Mouse (Mus musculus) brain, embryonic 18.5 days (tissue): ENCODE results near the gene Sigirr.

ENCODE experiments used
- DNase-seq: peaks from one replicate; pipeline ENCODE4 v3.0.0-alpha.2; 2012; ENCODE audit warnings: low read depth, low spot score

Sigirr gene

GRCm38 (mm10) chr7:141099911-141100691 lies at the start of gene Sigirr:
Gene Sigirr (minus strand): TSS chr7:141100572.
- peak; percentile 6 for DNase-seq

- no peak for DNase-seq
Observed at GRCm38 (mm10) chr7:141148639-141149038, 48.3 kb upstream of the Sigirr start.

GRCm38 (mm10) chr7:141147044-141147443 lies 46.7 kb upstream of the Sigirr start:
- DNase-seq = no peak

GRCm38 (mm10) chr7:141146043-141146595 lies 45.7 kb upstream of the Sigirr start:
- no peak for DNase-seq

- no peak for DNase-seq
Observed at GRCm38 (mm10) chr7:141145403-141145802, 45.0 kb upstream of the Sigirr start.

- DNase-seq = no peak
Observed at GRCm38 (mm10) chr7:141144650-141145049, 44.3 kb upstream of the Sigirr start.

DNA sequence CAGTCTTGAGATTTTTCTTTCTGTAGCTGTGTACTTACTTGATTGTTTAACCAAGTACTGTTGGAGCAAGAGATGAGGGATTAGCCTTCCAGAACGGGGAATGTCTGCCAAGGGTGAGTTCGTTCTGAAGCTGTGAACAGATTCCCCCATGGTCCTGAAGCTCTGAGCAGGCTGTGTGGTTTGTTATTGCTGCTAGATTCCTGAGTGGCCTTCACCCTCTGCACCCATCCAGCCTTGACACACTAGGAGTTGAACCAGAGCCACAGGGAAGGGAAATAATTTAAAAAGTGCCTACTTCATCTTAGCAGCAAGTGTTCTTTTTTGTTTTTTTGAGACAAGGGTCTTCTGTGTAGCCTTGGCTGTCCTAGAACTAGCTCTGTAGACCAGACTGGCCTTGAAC lies 43.5 kb upstream of the Sigirr start:
- no peak for DNase-seq

DNA sequence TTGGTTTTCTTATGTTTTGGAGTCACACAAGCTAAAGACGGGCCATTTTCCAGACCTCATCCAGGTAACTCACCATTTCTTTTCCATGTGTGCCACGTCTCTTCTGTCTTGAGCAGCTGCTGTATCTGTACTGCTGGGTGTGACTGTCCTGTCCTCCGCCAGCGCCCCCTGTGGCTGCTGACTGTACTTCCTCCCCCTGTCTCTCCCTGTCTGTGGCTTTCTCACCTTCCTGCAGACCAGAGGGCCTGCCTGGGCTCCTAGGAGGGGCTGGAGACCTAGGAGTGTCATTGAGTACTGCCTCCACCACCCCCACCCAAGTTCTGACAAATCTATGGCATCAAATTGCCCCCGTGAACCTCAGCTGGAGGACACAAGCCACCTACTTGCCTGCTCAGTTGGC lies 42.7 kb upstream of the Sigirr start:
- no peak for DNase-seq

- no peak for DNase-seq
Observed at GRCm38 (mm10) chr7:141141326-141141725, 41.0 kb upstream of the Sigirr start.

GRCm38 (mm10) chr7:141131904-141132755 lies 31.8 kb upstream of the Sigirr start:
- DNase-seq = no peak

GRCm38 (mm10) chr7:141131024-141131820 lies 30.9 kb upstream of the Sigirr start:
- peak; percentile 80 for DNase-seq

- no peak for DNase-seq
Observed at GRCm38 (mm10) chr7:141123517-141123856, 23.1 kb upstream of the Sigirr start.

GRCm38 (mm10) chr7:141122689-141123516 lies 22.5 kb upstream of the Sigirr start:
- peak; percentile 80 for DNase-seq

DNA sequence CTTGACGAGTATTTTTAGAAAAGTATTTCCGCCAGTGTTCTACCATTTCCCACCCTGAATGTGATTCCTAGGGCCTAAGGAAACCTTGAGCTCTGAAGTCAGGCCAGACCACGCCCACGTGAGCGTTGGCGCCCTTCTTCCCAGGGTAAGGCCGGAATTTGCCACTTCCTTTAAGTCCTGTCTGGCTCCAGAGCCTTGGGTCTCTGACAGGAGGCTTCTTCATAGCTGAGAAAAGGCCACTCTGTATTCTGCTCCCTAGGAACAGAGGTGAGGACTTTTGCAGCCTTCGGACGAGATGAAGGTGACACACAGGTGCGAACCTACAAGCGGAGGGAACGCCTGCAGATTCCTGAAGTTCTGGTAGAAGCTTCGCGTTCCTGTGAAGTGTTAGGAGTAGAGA lies 21.9 kb upstream of the Sigirr start, which contains the start of gene Ptdss2:
Ptdss2 (plus strand) TSS at position 138 of the 400 bp plus-strand sequence.
- no peak for DNase-seq

GRCm38 (mm10) chr7:141121051-141121531 lies 20.7 kb upstream of the Sigirr start:
- no peak for DNase-seq

DNA sequence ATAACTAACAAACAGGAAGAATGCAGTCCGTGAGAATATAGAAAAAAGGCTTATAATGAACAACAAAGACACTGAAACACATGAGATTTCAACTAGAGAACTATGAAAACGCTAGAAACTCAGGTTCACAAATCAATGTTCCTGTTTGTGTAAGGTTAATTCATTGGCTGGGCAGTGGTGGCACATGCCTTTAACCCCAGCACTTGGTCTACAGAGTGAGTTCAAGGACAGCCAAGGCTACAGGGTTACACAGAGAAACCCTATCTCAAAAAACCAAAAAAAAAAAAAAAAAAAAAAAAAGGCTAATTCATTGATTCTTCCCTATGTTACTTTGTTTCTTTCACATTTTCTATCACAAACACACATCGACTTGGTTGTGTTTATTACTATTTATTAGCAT lies 20.2 kb upstream of the Sigirr start:
- no peak for DNase-seq

DNA sequence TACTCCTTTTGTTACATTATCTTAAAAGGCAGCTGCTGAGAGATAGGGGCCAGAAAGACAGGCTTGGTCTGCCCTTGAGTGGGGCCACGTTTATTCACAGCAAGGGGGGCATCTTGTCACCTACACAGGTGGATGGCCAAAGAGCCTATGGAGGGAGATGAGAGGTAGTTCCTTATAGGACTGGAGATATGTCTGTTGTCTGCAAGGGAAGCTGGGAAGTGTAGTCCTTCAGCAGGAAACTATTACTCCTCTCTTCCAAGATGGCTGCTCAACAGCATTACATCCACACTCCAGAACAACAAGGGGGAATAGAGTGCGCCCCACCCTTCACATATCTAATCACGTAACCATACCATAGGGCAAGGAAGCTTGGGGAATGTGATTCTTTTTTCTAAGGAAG lies 19.1 kb upstream of the Sigirr start:
- no peak for DNase-seq

DNA sequence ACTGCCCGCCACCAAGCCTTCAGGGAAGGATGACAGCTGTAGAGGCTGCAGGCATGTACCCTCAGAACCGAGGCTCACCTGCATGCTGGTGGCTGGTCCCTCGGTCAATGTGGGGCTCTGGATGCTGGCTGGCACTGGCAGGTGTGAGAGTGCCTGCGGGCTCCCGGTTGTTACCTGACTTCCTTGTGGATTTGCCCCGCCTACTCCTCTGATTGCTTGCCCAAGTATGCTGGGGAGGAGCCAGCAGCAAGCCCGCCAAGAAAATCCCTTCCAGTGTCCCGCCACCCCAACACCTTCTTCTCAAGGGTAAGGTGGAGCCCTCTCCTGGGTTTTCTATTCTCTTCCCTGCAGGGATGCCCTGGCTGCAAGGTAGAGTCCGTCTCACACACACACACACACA lies 17.3 kb upstream of the Sigirr start, which contains the start of gene Ano9:
Ano9 (minus strand) TSS at position 171 of the 400 bp plus-strand sequence.
- no peak for DNase-seq

DNA sequence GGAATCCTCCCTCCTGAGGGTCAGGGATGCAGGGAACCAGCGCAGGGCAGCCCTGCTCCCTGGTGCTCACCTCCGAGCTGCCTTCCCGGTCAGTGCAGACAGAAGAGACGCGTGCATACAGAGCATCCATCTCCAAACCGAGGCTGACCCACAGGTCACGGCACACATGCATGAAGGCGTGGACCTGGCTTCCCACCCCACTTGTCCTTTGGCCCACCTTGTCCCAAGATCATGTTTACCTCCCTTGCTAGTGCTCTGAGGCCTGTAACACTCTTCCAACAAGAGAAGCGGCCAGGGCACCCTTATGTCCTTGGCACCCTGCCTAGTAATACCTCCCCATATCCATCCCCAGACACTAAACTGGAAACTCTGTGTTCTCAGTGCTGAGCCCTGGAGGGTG lies 15.5 kb upstream of the Sigirr start:
- no peak for DNase-seq

DNA sequence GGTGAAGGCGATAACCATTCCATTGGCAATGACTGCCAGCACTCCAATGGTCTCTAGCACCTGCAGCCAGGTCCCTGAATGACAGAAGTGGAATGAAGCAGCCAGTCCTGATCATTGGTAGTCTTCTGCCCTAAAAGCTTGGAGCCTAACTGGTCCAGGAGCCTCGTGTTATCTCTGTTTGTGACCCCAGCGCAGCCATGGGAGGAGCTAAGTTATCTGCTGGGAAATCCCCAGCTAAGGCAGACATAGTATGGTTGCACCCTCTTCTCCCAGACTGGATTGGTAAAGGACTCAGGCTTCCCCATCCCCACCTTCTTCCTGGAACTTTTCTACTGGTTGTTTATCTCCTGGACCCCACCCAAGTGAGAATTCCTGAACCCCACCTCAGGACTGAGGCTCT lies 2.8 kb upstream of the Sigirr start:
- DNase-seq = no peak

DNA sequence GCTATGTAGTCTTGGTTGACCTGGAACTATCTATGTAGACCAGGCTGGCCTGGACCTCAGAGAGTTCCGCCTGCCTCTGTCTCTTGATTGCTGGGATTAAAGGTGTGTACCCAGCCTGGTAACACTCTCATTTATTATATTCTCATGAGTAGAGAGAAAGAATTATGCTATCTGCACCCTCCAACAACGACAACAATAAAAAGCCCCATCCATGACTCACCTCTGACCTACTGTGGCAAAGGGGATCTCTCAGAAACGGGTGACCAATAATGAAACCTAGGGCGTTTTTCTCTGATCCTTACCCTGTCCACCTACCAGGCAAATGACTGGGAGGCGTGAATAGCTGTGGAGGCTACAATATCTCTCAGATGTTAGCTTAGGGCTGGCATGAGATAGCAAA lies 3.2 kb downstream of the Sigirr start:
- DNase-seq = no peak
